Mouse (Mus musculus): Measurements from ENCODE around the gene Zfp62. TPM values are rescaled to one million over a fixed set of nuclear protein-coding genes. Genes with fewer than 3 reads are reported as not detected.
A peak's percentile ranks its signal among the peaks of the same experiment; 100 is the strongest.

Zfp62 gene
- polyA plus RNA-seq, 1 experiment from 2014 or later, result 40.3 TPM

GRCm38 (mm10) chr11:49251380-49251761 lies 48.3 kb downstream of the Zfp62 start:
- Histone ChIP-seq H3K4me3 (peak overlapping the region; percentile 74), H3K4me2 (peak overlapping the region; percentile 74), H3K27me3 (no peaks in the 10 kb centered on the region), H3K27ac (0 out of 2 replicates have a peak overlapping the region, but pooled peaks have one; percentile 96), H3K9ac (peak overlapping the region; percentile 82), H3K9me3 (no peaks in the 10 kb centered on the region), H3K4me1 (peaks cover 53% of the 10 kb centered on the region), H3K36me3 (peaks cover 23% of the 10 kb centered on the region)
- 50% methylated on average over 7 of the region's 7 CpGs for WGBS
- ATAC-seq (ENCODE audit: borderline replicate concordance, extremely low read depth, low FRiP score, low TSS enrichment), result no peak

- Histone ChIP-seq H3K4me2 (peak overlapping the region; percentile 74), H3K27me3 (no peaks in the 10 kb centered on the region), H3K4me3 (peak overlapping the region; percentile 74; the same call in 1 of the 2 replicates), H3K36me3 (peaks cover 23% of the 10 kb centered on the region), H3K27ac (no peak overlapping the region), H3K4me1 (peaks cover 50% of the 10 kb centered on the region), H3K9ac (no peak overlapping the region; the same call in 1 of the 2 replicates), H3K9me3 (no peaks in the 10 kb centered on the region)
- no peak for ATAC-seq (ENCODE audit: borderline replicate concordance, extremely low read depth, low FRiP score, low TSS enrichment)
- WGBS, result 86% methylated on average over 5 of the region's 5 CpGs
These were observed 49.0 kb downstream of the Zfp62 start for GRCm38 (mm10) chr11:49252048-49252447.

- peaks cover 23% of the 10 kb centered on the region for H3K36me3 ChIP-seq
- H3K4me1 ChIP-seq, result peaks cover 40% of the 10 kb centered on the region
- H3K27me3 ChIP-seq, result no peaks in the 10 kb centered on the region
- no peak overlapping the region for H3K4me3 ChIP-seq
- no peak for ATAC-seq (ENCODE audit: borderline replicate concordance, extremely low read depth, low FRiP score, low TSS enrichment)
- H3K4me2 ChIP-seq, result peak overlapping the region; percentile 8; the same call in 1 of the 2 replicates
- no peak overlapping the region for H3K27ac ChIP-seq
- no peaks in the 10 kb centered on the region for H3K9me3 ChIP-seq
- no peak overlapping the region for H3K9ac ChIP-seq
- WGBS, result 81% methylated on average over 6 of the region's 6 CpGs
These were observed 49.9 kb downstream of the Zfp62 start for GRCm38 (mm10) chr11:49253035-49253434.

GRCm38 (mm10) chr11:49259296-49259695 lies 56.2 kb downstream of the Zfp62 start:
- H3K9me3 ChIP-seq, result no peaks in the 10 kb centered on the region
- 74% methylated on average over 2 of the region's 2 CpGs for WGBS
- H3K4me2 ChIP-seq, result no peak overlapping the region
- H3K9ac ChIP-seq, result no peak overlapping the region
- H3K4me3 ChIP-seq, result no peak overlapping the region
- ATAC-seq (ENCODE audit: borderline replicate concordance, extremely low read depth, low FRiP score, low TSS enrichment), result no peak
- H3K36me3 ChIP-seq, result peaks cover 41% of the 10 kb centered on the region
- H3K27ac ChIP-seq, result no peak overlapping the region
- H3K4me1 ChIP-seq, result peaks cover 1% of the 10 kb centered on the region
- H3K27me3 ChIP-seq, result no peaks in the 10 kb centered on the region

- no peak overlapping the region for H3K4me2 ChIP-seq
- no peaks in the 10 kb centered on the region for H3K9me3 ChIP-seq
- H3K9ac ChIP-seq, result no peak overlapping the region
- H3K4me3 ChIP-seq, result no peak overlapping the region
- peaks cover 5% of the 10 kb centered on the region for H3K4me1 ChIP-seq
- no peaks in the 10 kb centered on the region for H3K27me3 ChIP-seq
- H3K27ac ChIP-seq, result no peak overlapping the region
- peaks cover 37% of the 10 kb centered on the region for H3K36me3 ChIP-seq
- WGBS, result 46% methylated on average over 1 of the region's 1 CpGs
- no peak for ATAC-seq (ENCODE audit: borderline replicate concordance, extremely low read depth, low FRiP score, low TSS enrichment)
These were observed 56.7 kb downstream of the Zfp62 start for GRCm38 (mm10) chr11:49259829-49260228.

- H3K27me3 ChIP-seq, result no peaks in the 10 kb centered on the region
- ATAC-seq (ENCODE audit: borderline replicate concordance, extremely low read depth, low FRiP score, low TSS enrichment), result no peak
- no peaks in the 10 kb centered on the region for H3K9me3 ChIP-seq
- H3K36me3 ChIP-seq, result peaks cover 39% of the 10 kb centered on the region
- H3K4me3 ChIP-seq, result no peak overlapping the region
- H3K4me2 ChIP-seq, result no peak overlapping the region
- H3K4me1 ChIP-seq, result peaks cover 5% of the 10 kb centered on the region
- no peak overlapping the region for H3K9ac ChIP-seq
- 89% methylated on average over 21 of the region's 21 CpGs for WGBS
- no peak overlapping the region for H3K27ac ChIP-seq
These were observed 57.7 kb downstream of the Zfp62 start for GRCm38 (mm10) chr11:49260598-49261312.

GRCm38 (mm10) chr11:49261313-49261855 lies 58.3 kb downstream of the Zfp62 start:
- H3K27ac ChIP-seq, result no peak overlapping the region
- 91% methylated on average over 14 of the region's 14 CpGs for WGBS
- H3K9me3 ChIP-seq, result no peaks in the 10 kb centered on the region
- H3K27me3 ChIP-seq, result no peaks in the 10 kb centered on the region
- H3K36me3 ChIP-seq, result peaks cover 39% of the 10 kb centered on the region
- peaks cover 5% of the 10 kb centered on the region for H3K4me1 ChIP-seq
- no peak overlapping the region for H3K9ac ChIP-seq
- H3K4me2 ChIP-seq, result no peak overlapping the region
- ATAC-seq (ENCODE audit: borderline replicate concordance, extremely low read depth, low FRiP score, low TSS enrichment), result no peak
- no peak overlapping the region for H3K4me3 ChIP-seq

- peaks cover 5% of the 10 kb centered on the region for H3K4me1 ChIP-seq
- 87% methylated on average over 5 of the region's 5 CpGs for WGBS
- H3K9ac ChIP-seq, result no peak overlapping the region
- no peaks in the 10 kb centered on the region for H3K9me3 ChIP-seq
- H3K36me3 ChIP-seq, result peaks cover 39% of the 10 kb centered on the region
- H3K4me2 ChIP-seq, result no peak overlapping the region
- H3K27me3 ChIP-seq, result no peaks in the 10 kb centered on the region
- no peak for ATAC-seq (ENCODE audit: borderline replicate concordance, extremely low read depth, low FRiP score, low TSS enrichment)
- no peak overlapping the region for H3K27ac ChIP-seq
- H3K4me3 ChIP-seq, result no peak overlapping the region
These were observed 59.2 kb downstream of the Zfp62 start for GRCm38 (mm10) chr11:49262286-49262685.

- Histone ChIP-seq H3K4me2 (no peak overlapping the region), H3K9ac (no peak overlapping the region), H3K4me1 (peaks cover 11% of the 10 kb centered on the region), H3K27me3 (no peaks in the 10 kb centered on the region), H3K27ac (no peak overlapping the region), H3K9me3 (no peaks in the 10 kb centered on the region), H3K36me3 (peaks cover 39% of the 10 kb centered on the region), H3K4me3 (no peak overlapping the region)
- 90% methylated on average over 6 of the region's 6 CpGs for WGBS
- no peak for ATAC-seq (ENCODE audit: borderline replicate concordance, extremely low read depth, low FRiP score, low TSS enrichment)
These were observed 60.1 kb downstream of the Zfp62 start for GRCm38 (mm10) chr11:49263149-49263548.

GRCm38 (mm10) chr11:49264081-49264480 lies 61.0 kb downstream of the Zfp62 start:
- no peaks in the 10 kb centered on the region for H3K27me3 ChIP-seq
- H3K27ac ChIP-seq, result no peak overlapping the region
- H3K4me3 ChIP-seq, result no peak overlapping the region
- peaks cover 11% of the 10 kb centered on the region for H3K4me1 ChIP-seq
- no peak for ATAC-seq (ENCODE audit: borderline replicate concordance, extremely low read depth, low FRiP score, low TSS enrichment)
- no peak overlapping the region for H3K9ac ChIP-seq
- peaks cover 35% of the 10 kb centered on the region for H3K36me3 ChIP-seq
- no peaks in the 10 kb centered on the region for H3K9me3 ChIP-seq
- H3K4me2 ChIP-seq, result no peak overlapping the region
- WGBS, result 85% methylated on average over 7 of the region's 7 CpGs

GRCm38 (mm10) chr11:49264622-49265021 lies 61.5 kb downstream of the Zfp62 start:
- Histone ChIP-seq H3K27me3 (no peaks in the 10 kb centered on the region), H3K9me3 (no peaks in the 10 kb centered on the region), H3K9ac (no peak overlapping the region), H3K4me2 (no peak overlapping the region), H3K36me3 (peaks cover 35% of the 10 kb centered on the region), H3K4me3 (no peak overlapping the region), H3K4me1 (peaks cover 11% of the 10 kb centered on the region), H3K27ac (no peak overlapping the region)
- 54% methylated on average over 11 of the region's 11 CpGs for WGBS
- ATAC-seq (ENCODE audit: borderline replicate concordance, extremely low read depth, low FRiP score, low TSS enrichment), result no peak

GRCm38 (mm10) chr11:49265101-49265500 lies 62.0 kb downstream of the Zfp62 start:
- H3K4me1 ChIP-seq, result peaks cover 11% of the 10 kb centered on the region
- no peaks in the 10 kb centered on the region for H3K27me3 ChIP-seq
- H3K27ac ChIP-seq, result no peak overlapping the region
- no peak overlapping the region for H3K4me2 ChIP-seq
- 85% methylated on average over 8 of the region's 8 CpGs for WGBS
- H3K4me3 ChIP-seq, result no peak overlapping the region
- no peak overlapping the region for H3K9ac ChIP-seq
- H3K9me3 ChIP-seq, result no peaks in the 10 kb centered on the region
- ATAC-seq (ENCODE audit: borderline replicate concordance, extremely low read depth, low FRiP score, low TSS enrichment), result no peak
- H3K36me3 ChIP-seq, result peaks cover 32% of the 10 kb centered on the region
